Mouse (Mus musculus) kidney, adult 9 months (tissue): ENCODE results near the gene Slc25a13.
"Not testable (repeated sequence)": the region's sequence is repeated elsewhere in the genome, so short reads cannot be mapped to it uniquely, and the experiment has no call there.

Experiments used
- DNase-seq: peaks from one replicate; pipeline ENCODE4 v3.0.0; 2022

The Slc25a13 gene

DNA sequence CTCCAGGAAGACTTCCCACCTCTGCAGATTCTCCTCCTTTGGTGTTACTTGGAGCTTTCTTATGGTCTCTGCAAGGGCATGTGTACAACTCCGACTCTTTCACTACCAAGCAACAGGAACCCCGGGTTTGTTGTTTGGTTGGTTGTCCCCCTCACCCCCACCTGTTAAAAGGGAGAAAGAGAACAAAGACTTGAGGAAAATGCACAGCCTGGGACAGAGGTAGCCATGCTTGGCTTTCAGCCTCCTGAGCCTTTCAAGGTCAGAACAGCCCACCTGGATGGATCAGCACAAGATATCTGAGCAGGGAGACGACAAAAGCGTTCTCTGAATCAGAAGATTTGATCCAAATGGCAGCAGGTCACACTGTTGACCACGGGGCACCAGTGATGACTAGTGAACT is 15.0 kb downstream of the Slc25a13 start:
- no peak for DNase-seq

DNA sequence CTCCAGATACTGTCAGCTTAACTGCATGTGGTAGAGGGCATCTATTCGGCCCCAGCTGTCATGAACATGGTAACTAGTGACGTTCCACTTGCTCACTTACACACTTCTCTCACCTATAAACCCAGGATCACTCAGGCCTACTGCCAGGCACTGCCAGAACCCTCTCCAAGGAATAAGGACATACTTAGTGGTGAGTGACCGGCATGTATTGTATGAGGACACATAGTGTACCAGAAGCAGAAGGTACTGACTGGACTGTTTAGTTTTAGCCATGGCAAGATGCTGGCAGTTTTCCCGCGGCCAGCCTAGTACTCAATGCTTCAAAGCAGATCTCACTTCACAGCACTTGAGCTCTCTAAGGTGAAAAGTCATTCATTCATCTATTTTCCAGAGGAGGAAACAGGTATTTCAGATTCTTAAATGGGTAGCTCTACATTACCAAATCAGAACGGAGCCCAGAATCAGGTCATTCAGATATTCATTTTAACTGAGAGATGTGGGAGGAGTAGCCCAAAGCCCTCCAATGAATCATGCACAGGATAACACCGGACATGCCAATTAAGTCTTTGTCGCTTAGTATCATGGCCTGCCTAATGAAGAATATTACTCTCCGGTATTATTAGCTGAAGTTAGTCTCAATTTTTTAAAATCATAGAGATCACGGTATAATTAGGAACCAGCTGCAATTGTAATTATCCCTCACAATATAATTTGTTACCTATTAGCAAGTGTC is 17.7 kb downstream of the Slc25a13 start:
- DNase-seq, result no peak

DNA sequence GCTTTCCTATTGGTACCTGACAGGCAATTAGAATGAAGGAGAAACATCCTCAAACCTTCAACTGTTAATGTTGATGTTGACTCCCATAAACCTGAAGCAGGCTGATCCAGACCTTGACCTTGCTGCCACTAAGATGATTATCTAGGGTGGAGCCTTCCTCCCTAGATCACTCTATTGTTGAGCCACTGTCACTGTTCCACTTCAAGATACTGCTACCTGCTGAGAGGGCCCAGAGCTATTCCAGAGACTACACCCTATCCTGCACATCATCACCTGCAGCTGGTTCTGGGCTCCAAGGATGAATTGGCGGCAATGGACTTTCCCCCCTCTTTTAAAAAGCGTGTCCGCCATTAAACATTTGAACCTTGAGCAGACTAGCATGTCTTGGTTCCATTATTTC is 18.9 kb downstream of the Slc25a13 start:
- not testable (repeated sequence) for DNase-seq

DNA sequence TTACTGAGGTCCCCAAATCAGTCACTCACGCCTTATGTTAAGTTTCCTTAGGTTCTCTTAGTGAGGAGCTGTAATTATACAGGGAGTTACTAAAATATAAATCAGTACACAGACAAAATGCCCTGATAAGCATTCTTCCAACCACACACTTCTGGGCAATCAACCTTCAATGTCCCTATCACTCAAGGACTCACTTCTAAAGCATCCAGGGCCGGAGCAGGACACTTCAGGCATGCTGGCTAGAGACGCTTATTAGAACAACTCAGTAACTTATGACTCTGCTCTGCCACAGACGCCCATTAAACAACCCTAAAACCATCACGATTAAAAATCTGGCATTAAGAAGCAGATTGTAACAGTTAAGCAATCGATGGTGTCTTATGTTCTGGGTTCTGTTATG is 19.6 kb downstream of the Slc25a13 start:
- no peak for DNase-seq

DNA sequence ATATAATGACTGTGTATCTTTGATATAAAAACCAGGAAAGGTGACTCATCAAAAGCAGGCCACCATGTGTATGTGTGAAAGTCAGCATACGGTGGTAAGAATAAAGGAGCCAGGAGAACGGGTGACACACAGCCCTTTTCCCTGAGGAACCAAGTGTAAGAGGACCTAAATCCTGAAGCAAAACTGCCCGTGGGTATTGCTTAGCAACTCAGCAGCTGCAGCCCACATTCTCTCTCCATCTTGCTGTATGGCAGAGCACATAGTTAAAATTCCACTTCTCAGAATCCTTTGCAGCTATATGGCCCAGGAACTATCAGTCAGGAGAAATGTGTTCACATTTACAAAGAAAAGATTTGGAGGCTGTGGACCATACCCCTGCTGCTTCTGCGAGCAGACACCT is 20.4 kb downstream of the Slc25a13 start:
- no peak for DNase-seq

DNA sequence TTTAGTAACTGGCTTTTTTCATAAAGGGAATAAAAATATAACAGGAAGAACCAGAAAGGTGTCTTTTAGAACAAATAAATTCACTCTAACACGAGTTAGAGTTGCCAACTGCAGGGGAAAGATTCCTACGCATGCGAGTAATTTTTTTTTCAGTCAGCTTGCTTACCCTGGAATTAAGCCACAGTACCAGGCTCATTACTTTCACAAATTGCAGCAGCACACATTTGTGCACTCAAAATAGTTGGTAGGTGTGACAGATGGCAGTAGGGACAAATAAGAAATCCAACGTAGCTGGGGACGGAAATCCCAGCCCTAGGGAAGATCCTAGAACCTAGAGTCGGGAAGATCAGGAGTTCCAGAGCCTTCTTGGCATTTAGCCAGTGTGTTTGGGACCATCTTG is 22.1 kb downstream of the Slc25a13 start:
- DNase-seq, result no peak

DNA sequence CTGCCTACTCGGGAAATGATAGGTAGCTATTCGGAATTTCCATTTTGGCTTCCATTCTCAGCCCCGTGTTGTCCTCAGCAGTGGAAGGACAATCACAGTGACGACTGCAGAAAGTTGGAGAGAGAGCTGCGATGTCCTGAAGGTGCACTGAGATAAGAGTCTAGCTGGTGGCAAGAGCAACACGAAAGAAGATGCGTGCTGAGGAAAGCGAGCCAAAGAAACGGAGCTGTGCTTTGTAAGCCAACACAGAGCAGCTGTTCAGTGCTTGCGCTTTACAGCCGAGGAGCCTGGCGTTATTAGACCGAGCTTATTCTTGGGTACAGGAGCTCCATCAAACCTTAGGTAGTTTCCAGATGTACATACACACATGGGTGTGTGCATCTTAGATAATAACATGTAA is 23.1 kb downstream of the Slc25a13 start:
- DNase-seq, result no peak

DNA sequence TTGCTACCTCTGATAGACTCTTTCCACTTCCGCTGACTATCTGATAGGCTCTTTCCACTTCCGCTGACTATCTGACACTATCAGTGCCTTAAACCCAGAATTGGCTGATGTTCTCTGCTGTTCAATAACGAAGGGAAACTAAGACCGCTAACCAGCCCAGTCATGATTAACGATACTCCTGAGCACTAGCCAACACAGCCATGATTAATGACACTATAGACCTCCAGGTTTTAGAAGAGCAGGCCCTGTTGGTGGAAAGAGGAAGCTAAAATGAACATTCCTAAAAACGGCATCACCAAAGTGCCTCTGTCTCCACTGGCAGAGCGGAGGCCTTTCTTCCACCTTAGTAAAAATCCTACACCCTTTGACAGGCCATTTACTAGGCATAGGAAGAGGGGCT is 24.6 kb downstream of the Slc25a13 start:
- no peak for DNase-seq

DNA sequence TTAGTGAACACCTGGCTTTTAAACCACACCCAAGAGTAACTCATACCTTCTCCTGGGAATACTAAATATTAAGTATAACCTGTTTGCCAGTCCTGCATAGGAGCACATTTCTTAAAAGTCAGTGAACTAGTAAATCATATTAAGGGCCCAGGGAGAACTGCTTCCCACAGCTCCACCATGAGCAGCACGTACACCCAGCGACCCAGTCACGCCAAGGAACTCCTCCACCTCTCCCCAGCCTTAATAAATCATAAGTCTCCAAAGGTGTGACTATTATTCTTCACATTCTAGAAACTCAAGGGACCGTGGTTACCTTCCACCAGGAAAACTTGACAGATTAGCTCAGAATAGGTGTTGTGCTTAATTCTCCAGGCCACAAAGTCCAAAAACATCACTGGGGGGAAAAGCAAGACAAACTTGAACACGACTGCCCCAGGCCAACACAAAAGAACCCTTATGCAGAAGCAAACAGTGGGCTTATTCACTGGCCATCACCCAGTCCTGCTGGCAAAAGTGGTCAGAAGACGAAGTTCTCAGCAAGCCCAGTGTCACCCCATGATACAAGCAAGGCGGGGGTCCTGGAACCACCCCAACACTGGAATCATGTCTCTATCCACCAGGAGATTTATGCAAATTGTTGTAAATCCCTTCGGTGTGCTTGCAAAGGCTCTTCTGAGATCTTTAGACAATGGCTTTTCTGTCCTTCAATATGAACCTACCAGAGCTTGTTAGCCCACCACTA is 25.2 kb downstream of the Slc25a13 start:
- no peak for DNase-seq

DNA sequence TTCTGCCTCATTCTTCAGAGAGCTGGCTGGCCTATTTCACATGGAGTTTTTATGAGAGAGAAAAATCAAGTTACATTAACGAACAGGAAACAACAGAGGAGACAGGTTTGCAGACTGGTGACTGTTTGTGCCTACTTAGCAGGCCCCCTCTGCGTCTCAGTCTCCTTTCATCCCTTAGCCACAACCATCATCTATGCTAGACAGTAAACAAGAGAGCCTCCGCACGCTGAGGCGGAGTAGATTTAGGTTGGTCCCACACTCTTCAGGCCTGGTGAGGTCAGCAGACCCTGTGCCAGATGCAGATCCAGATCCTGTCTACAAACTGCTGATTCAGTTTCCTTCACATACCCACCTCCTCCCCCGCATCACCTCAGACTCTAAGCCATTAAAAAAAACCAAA is 28.0 kb downstream of the Slc25a13 start:
- no peak for DNase-seq

DNA sequence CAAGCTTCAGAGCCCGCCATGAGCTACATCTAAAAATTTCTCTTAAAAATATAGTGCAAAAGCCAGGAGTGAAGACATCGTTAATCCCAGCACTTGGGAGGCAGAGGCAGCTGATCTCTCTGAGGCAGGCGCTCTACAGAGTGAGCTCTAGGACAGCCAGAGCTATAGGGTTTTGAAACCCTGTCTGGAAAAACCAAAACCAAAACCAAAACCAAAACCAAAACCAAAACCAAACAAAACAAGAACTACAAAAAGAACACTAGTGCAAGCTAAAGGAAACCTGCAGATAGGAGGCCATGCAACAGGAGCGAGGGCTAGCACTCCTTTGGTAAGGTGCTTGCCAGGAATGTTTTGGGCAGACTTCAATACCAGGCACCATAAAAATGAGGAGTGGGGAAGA is 30.5 kb downstream of the Slc25a13 start:
- no peak for DNase-seq

DNA sequence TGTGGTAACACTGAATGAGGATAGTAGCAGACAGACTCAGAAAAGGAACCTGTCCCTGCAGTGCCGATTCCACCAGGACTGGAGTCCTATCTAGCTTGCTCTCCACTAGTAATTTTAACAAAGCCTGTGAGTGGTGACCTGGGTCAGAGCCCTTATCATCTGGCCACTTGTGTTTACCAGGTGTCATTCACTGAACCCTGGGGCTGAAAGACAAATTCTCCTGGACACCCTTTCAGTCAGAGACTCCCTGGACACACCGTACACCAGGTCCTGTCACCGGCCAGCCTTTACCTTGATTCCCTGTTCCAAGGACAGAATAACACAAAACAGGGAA is 31.3 kb downstream of the Slc25a13 start:
- DNase-seq, result no peak

DNA sequence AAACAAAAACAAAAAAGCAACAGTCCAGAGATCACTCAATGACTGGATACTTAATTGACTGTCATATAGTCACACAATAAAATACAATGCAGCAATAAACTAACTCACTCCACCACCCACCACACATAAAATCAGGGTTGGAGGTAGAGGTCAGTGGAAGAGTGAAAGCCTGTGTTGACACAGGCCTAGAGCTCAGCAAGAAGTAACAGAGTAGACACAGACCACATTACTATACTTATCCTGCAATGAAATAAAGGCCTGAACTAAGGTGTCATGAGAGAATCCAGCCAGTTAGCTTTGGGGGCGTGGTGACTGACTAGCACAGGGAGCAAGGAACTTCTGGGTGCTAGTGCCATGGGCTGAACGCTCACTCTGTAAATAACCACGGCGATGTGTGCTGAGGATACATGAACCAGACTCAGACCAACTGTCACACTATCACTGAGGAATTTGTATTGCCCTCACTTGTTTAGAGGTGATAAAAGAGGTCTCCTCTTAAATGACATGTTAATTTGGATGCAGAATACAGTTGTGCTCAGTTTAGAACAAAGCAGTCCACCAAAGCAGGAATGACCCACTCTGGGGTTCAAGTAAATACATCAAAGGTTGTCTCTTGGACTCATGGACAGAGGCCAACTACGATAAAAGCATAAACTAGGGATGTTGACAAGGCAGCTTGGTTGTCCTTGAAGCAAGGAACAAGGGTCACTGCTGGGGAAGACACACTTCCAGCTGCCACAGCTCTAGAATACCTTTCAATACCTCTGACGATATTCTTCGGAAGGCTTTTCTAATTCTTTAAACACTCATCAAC is 31.8 kb downstream of the Slc25a13 start:
- peak; percentile 77 for DNase-seq

DNA sequence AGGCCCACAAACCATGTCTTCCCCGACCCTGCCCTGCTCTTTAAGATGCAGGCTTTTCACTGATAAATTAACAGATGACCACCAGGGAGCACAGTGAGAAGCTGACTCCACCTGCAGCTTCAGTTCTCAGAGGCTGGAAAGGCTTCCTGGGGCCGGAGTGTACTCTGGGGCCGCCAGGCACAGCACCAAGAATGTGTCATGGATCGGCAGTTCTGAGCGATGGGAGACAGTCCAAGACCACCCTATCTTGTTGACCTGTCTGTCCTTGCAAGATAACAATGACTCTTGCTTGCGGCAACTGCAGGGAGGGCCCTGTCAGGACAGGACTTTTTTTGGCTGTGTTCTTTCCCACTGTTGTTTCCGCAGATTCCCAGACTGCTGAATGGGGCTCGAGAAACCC is 33.4 kb downstream of the Slc25a13 start:
- DNase-seq, result no peak

DNA sequence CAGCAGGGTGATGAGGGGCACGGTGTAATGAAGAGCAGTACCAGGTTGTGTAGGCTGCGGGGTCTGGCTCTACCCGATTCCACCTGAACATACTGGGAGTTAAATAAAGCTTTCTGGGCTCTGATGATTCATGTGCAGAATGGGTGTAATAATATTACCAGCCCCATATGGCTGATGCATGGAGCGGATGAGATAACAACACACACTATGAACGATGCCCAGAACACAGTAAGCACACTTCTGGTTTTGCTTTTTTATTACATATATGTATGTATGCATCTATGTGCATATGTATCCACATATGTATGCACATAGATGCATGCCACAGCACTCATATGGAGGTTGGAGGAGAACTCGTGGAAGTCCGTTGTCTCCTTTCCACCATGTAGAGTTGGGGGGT is 34.8 kb downstream of the Slc25a13 start:
- DNase-seq, result no peak

DNA sequence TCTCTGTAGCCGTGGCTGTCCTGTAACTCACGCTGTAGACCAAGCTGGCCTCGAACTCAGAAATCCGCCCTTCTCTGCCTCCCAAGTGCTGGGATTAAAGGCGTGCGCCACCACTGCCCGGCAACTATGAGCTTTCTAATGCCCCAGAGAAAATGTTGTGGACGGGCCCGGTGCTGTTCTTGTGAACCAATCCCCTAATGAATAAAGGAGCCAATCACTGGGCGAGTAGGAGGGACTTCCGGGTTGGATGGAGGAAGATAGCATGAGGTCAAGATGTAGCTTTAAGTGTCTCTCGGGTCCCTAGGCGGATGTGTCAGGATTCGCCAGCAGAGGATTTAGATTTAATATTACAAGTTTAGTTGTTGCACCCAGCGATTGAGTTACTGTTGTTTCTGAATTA is 38.6 kb downstream of the Slc25a13 start:
- DNase-seq, result not testable (repeated sequence)

DNA sequence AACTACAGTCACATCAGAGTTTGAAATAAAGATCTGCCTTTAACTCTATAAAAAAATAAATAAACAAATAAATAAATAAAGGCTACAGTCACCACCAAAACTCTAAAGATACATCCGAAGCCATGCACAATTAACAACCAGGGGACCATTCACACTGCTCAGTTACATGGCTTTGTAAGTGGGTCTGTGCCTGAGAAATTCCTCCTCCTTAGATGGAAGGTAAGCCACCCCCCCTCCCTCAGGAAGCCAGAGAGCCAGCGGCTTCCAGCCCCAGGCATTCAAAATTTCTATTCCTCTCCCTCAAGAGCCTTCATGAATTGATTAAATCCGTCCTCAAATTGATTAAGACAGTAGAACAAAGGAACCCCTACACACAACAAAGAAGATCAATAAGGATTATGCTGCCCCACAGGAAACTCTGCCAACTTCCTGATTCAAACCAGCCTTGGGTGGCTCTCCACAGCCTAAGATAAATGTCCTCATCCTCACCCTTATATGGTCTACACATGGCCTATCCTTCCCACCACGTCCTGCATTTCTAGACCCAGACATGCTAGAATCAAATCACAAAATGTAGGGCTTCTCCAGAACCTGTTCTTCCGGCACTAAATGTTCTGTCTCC is 41.5 kb downstream of the Slc25a13 start:
- DNase-seq, result no peak

DNA sequence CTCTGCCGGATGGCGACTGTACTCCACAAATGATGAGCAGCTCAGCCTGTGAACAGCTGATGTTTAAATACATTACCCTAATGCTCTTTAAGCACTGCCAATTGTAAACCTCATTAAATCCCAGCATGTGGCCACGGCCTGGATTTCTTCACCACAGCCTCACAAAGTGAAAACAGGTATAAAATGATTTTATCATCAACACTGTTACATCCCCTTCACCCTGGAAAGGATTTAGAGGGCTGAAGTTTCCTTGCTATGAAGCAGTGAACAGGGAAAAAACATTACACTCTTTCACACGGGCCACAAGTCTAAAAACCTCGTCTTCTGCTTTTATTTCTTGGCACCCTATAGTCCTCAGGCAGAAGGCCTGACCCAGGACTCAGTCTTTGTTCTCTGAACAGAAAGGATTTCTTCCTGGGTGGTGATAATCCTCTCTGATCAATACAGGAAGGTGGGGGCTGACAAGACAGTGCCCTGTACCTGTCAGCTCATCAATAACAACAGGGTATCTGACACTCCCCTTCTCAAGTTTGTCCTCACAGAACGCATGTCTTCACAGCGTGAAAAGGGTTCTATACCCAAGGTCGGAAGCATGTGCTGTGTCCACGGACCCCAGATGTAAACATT is 42.9 kb downstream of the Slc25a13 start:
- no peak for DNase-seq

DNA sequence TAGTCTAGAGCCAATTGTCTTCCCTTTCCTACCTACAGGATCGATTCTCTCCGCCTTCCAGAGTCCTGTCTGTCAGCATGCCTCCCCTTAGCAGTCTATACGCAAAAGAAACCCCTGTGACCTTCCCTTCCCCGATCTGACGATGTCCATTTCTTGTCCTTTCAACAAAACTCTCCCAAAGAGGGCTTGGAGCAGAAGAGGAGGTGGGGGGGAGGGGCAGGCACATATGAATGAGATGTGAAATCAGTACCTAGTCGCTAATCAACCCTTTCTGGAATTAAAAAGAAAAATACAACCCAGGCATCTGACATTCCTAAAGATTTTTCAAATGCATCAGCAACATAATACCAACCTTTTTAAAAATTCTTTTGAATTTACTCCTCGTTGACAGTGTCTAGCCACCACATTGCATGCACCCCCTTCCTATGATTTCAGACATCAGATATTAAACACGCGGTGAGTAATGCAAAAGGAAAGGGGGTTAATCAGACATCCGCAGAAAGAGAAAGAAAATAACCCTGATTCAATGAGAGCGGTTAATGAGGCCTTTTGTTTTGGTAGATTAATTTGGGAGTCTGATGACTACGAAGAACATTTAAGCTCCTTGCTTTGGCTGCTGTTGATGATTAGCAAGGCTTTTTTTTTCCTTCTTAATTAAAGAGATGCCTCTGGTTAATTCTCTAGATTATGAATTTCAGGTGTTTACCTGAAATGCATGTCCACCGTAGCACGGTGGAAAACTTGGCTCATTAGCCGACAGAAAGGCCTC is 43.6 kb downstream of the Slc25a13 start:
- DNase-seq, result no peak

DNA sequence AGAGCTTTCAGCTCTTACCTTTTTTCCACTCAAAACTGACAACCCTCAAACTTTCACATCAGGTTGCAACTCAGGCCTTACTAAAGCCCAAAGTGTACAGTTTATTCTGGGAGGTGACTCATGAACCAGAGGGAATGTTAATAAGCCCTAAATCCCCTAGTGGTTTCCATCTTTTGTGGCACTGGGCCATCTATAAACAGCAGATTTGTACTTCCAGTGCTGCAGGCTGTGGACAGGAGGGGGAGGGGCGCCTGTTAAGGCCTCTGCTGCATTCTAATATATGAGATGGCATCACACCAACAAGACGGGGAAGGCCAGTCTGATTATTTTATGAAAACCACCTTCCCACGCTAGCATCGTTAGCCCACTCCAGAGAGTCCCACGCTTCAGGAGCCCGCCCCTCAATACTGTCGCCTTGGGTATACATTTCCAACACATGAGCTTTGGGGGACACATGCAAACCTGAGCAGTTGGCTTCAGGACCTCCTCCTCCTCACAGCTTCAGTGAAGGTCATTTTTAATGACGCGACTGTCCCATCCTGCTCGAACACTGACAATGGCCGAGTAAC is 48.3 kb downstream of the Slc25a13 start:
- peak; percentile 44 for DNase-seq

DNA sequence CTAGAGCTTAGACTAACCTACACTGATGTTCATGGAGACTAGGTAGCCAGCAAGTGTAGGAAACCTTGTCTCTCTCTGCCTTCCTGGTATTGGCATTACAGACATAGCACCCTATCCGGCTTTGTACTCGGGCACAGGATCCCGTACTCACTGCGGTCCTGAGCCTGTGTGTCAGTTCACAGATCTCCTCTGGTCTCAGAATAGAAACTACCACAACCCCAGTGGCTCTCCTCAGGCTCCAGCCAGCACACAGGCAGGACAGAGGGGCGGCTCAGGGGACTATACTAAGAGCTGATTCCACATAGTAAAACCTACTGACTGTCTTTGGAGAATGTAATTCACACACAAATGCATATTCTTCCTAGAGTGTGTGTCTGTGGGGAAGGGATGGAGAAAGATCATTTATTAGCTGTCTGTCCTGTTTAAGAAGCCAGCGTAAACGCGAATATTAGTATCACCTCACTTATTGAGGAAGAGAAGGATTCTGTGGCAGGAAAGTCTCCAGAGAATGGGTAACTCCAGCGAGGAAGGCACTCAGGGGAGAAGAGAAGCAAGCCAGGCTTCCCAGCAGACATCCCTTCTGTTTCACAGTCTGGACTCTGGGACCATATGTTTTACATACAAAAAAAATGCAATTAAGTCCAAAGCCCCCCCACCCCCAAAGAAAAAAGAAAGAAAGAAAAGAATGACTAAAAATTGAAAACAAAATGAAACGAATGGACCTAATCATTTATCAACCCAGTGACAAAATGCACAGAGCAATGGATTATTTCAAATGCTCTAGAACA is 49.4 kb downstream of the Slc25a13 start:
- DNase-seq, result no peak
